Mouse (Mus musculus): ENCODE measurements around the gene Slc26a3. TPM values are rescaled to one million over a fixed set of nuclear protein-coding genes. Genes with fewer than 3 reads are reported as not detected.

Gene Slc26a3
- polyA plus RNA-seq, 1 experiment from 2014 or later, result not detected

- no peak overlapping the region for H3K4me3 ChIP-seq (ENCODE audit: low read depth, low read length)
- H3K9me3 ChIP-seq (replicated peaks; ENCODE audit: control insufficient read depth, low read length), result no peaks in the 10 kb centered on the region
- no peaks in the 10 kb centered on the region for H3K36me3 ChIP-seq (replicated peaks; ENCODE audit: control insufficient read depth, insufficient read depth, low read depth, low read length)
- H3K27me3 ChIP-seq (ENCODE audit: control insufficient read depth, insufficient read depth, low read length), result no peaks in the 10 kb centered on the region
- no peak overlapping the region for H3K4me2 ChIP-seq (ENCODE audit: low read depth, low read length)
- DNase-seq (ENCODE audit: low spot score), result peak; percentile 88
- no peak overlapping the region for H3K27ac ChIP-seq (replicated peaks; ENCODE audit: low read depth, low read length)
- H3K4me1 ChIP-seq (ENCODE audit: control insufficient read depth, insufficient read depth, low read length), result no peaks in the 10 kb centered on the region
- H3K9ac ChIP-seq (replicated peaks; ENCODE audit: low read length), result no peak overlapping the region
- WGBS, result 37% methylated on average over 9 of the region's 9 CpGs
- peak; percentile 82 for ATAC-seq (replicated peaks; ENCODE audit: insufficient number of reproducible peaks, low FRiP score, low TSS enrichment, low read depth)
Observed at GRCm38 (mm10) chr12:31374603-31375282, 15.9 kb upstream of the Slc26a3 start.

- Histone ChIP-seq H3K9ac (replicated peaks; ENCODE audit: low read length) (no peak overlapping the region), H3K36me3 (replicated peaks; ENCODE audit: control insufficient read depth, insufficient read depth, low read depth, low read length) (no peaks in the 10 kb centered on the region), H3K4me1 (ENCODE audit: control insufficient read depth, insufficient read depth, low read length) (no peaks in the 10 kb centered on the region), H3K4me3 (ENCODE audit: low read depth, low read length) (no peak overlapping the region), H3K9me3 (replicated peaks; ENCODE audit: control insufficient read depth, low read length) (no peaks in the 10 kb centered on the region), H3K27ac (replicated peaks; ENCODE audit: low read depth, low read length) (no peak overlapping the region), H3K27me3 (ENCODE audit: control insufficient read depth, insufficient read depth, low read length) (no peaks in the 10 kb centered on the region), H3K4me2 (ENCODE audit: low read depth, low read length) (no peak overlapping the region)
- DNase-seq (ENCODE audit: low spot score) (no peak), ATAC-seq (replicated peaks; ENCODE audit: insufficient number of reproducible peaks, low FRiP score, low TSS enrichment, low read depth) (no peak)
- WGBS, result 69% methylated on average over 4 of the region's 4 CpGs
Observed at GRCm38 (mm10) chr12:31375283-31375615, 15.4 kb upstream of the Slc26a3 start.

GRCm38 (mm10) chr12:31376326-31376950 lies 14.2 kb upstream of the Slc26a3 start:
- Histone ChIP-seq H3K4me3 (ENCODE audit: low read depth, low read length) (peak overlapping the region; percentile 1; the same call in 1 of the 2 replicates), H3K4me1 (ENCODE audit: control insufficient read depth, insufficient read depth, low read length) (no peaks in the 10 kb centered on the region), H3K27ac (replicated peaks; ENCODE audit: low read depth, low read length) (no peak overlapping the region), H3K4me2 (ENCODE audit: low read depth, low read length) (peak overlapping the region; percentile 24), H3K9ac (replicated peaks; ENCODE audit: low read length) (no peak overlapping the region; the same call in 1 of the 2 replicates), H3K9me3 (replicated peaks; ENCODE audit: control insufficient read depth, low read length) (no peaks in the 10 kb centered on the region), H3K27me3 (ENCODE audit: control insufficient read depth, insufficient read depth, low read length) (no peaks in the 10 kb centered on the region), H3K36me3 (replicated peaks; ENCODE audit: control insufficient read depth, insufficient read depth, low read depth, low read length) (no peaks in the 10 kb centered on the region)
- DNase-seq (ENCODE audit: low spot score) (peak; percentile 67), ATAC-seq (replicated peaks; ENCODE audit: insufficient number of reproducible peaks, low FRiP score, low TSS enrichment, low read depth) (no peak; the same call in 1 of the 2 replicates)
- 11% methylated on average over 13 of the region's 13 CpGs for WGBS

GRCm38 (mm10) chr12:31377241-31377640 lies 13.4 kb upstream of the Slc26a3 start:
- 83% methylated on average over 11 of the region's 11 CpGs for WGBS
- ATAC-seq (replicated peaks; ENCODE audit: insufficient number of reproducible peaks, low FRiP score, low TSS enrichment, low read depth) (no peak), DNase-seq (ENCODE audit: low spot score) (no peak)
- Histone ChIP-seq H3K4me2 (ENCODE audit: low read depth, low read length) (no peak overlapping the region), H3K4me1 (ENCODE audit: control insufficient read depth, insufficient read depth, low read length) (no peaks in the 10 kb centered on the region), H3K27me3 (ENCODE audit: control insufficient read depth, insufficient read depth, low read length) (no peaks in the 10 kb centered on the region), H3K9ac (replicated peaks; ENCODE audit: low read length) (no peak overlapping the region), H3K9me3 (replicated peaks; ENCODE audit: control insufficient read depth, low read length) (no peaks in the 10 kb centered on the region), H3K4me3 (ENCODE audit: low read depth, low read length) (no peak overlapping the region), H3K27ac (replicated peaks; ENCODE audit: low read depth, low read length) (no peak overlapping the region), H3K36me3 (replicated peaks; ENCODE audit: control insufficient read depth, insufficient read depth, low read depth, low read length) (no peaks in the 10 kb centered on the region)

GRCm38 (mm10) chr12:31380878-31381277 lies 9.8 kb upstream of the Slc26a3 start:
- no peak for ATAC-seq (replicated peaks; ENCODE audit: insufficient number of reproducible peaks, low FRiP score, low TSS enrichment, low read depth)
- DNase-seq (ENCODE audit: low spot score), result no peak

GRCm38 (mm10) chr12:31382451-31382850 lies 8.2 kb upstream of the Slc26a3 start:
- H3K4me1 ChIP-seq (ENCODE audit: control insufficient read depth, insufficient read depth, low read length), result no peaks in the 10 kb centered on the region
- WGBS, result 59% methylated on average over 2 of the region's 2 CpGs
- ATAC-seq (replicated peaks; ENCODE audit: insufficient number of reproducible peaks, low FRiP score, low TSS enrichment, low read depth) (no peak), DNase-seq (ENCODE audit: low spot score) (no peak)
- H3K9ac ChIP-seq (replicated peaks; ENCODE audit: low read length), result no peak overlapping the region
- H3K4me2 ChIP-seq (ENCODE audit: low read depth, low read length), result no peak overlapping the region
- no peak overlapping the region for H3K27ac ChIP-seq (replicated peaks; ENCODE audit: low read depth, low read length)
- H3K27me3 ChIP-seq (ENCODE audit: control insufficient read depth, insufficient read depth, low read length), result no peaks in the 10 kb centered on the region
- no peaks in the 10 kb centered on the region for H3K9me3 ChIP-seq (replicated peaks; ENCODE audit: control insufficient read depth, low read length)
- H3K36me3 ChIP-seq (replicated peaks; ENCODE audit: control insufficient read depth, insufficient read depth, low read depth, low read length), result no peaks in the 10 kb centered on the region
- H3K4me3 ChIP-seq (ENCODE audit: low read depth, low read length), result no peak overlapping the region

More at GRCm38 (mm10) chr12:31380878-31381277, 9.8 kb upstream of the Slc26a3 start:
- H3K9me3 ChIP-seq (replicated peaks; ENCODE audit: control insufficient read depth, low read length), result no peaks in the 10 kb centered on the region
- H3K9ac ChIP-seq (replicated peaks; ENCODE audit: low read length), result no peak overlapping the region
- no peak overlapping the region for H3K4me2 ChIP-seq (ENCODE audit: low read depth, low read length)
- H3K27ac ChIP-seq (replicated peaks; ENCODE audit: low read depth, low read length), result no peak overlapping the region
- H3K4me1 ChIP-seq (ENCODE audit: control insufficient read depth, insufficient read depth, low read length), result no peaks in the 10 kb centered on the region
- H3K27me3 ChIP-seq (ENCODE audit: control insufficient read depth, insufficient read depth, low read length), result no peaks in the 10 kb centered on the region
- H3K4me3 ChIP-seq (ENCODE audit: low read depth, low read length), result no peak overlapping the region
- WGBS, result 30% methylated on average over 2 of the region's 2 CpGs
- no peaks in the 10 kb centered on the region for H3K36me3 ChIP-seq (replicated peaks; ENCODE audit: control insufficient read depth, insufficient read depth, low read depth, low read length)

- ATAC-seq (replicated peaks; ENCODE audit: insufficient number of reproducible peaks, low FRiP score, low TSS enrichment, low read depth), result no peak
- Histone ChIP-seq H3K9me3 (replicated peaks; ENCODE audit: control insufficient read depth, low read length) (no peaks in the 10 kb centered on the region), H3K36me3 (replicated peaks; ENCODE audit: control insufficient read depth, insufficient read depth, low read depth, low read length) (no peaks in the 10 kb centered on the region), H3K9ac (replicated peaks; ENCODE audit: low read length) (no peak overlapping the region), H3K27me3 (ENCODE audit: control insufficient read depth, insufficient read depth, low read length) (no peaks in the 10 kb centered on the region), H3K27ac (replicated peaks; ENCODE audit: low read depth, low read length) (no peak overlapping the region), H3K4me2 (ENCODE audit: low read depth, low read length) (no peak overlapping the region), H3K4me3 (ENCODE audit: low read depth, low read length) (no peak overlapping the region), H3K4me1 (ENCODE audit: control insufficient read depth, insufficient read depth, low read length) (no peaks in the 10 kb centered on the region)
- DNase-seq (ENCODE audit: low spot score), result no peak
- WGBS, result 61% methylated on average over 3 of the region's 3 CpGs
Observed at GRCm38 (mm10) chr12:31387303-31387702, 3.4 kb upstream of the Slc26a3 start.

GRCm38 (mm10) chr12:31391696-31392095 lies 1.0 kb downstream of the Slc26a3 start:
- Histone ChIP-seq H3K4me1 (ENCODE audit: control insufficient read depth, insufficient read depth, low read length) (no peaks in the 10 kb centered on the region), H3K9me3 (replicated peaks; ENCODE audit: control insufficient read depth, low read length) (no peaks in the 10 kb centered on the region), H3K9ac (replicated peaks; ENCODE audit: low read length) (no peak overlapping the region), H3K4me3 (ENCODE audit: low read depth, low read length) (no peak overlapping the region), H3K36me3 (replicated peaks; ENCODE audit: control insufficient read depth, insufficient read depth, low read depth, low read length) (no peaks in the 10 kb centered on the region), H3K27me3 (ENCODE audit: control insufficient read depth, insufficient read depth, low read length) (no peaks in the 10 kb centered on the region), H3K4me2 (ENCODE audit: low read depth, low read length) (no peak overlapping the region), H3K27ac (replicated peaks; ENCODE audit: low read depth, low read length) (no peak overlapping the region)
- ATAC-seq (replicated peaks; ENCODE audit: insufficient number of reproducible peaks, low FRiP score, low TSS enrichment, low read depth) (no peak), DNase-seq (ENCODE audit: low spot score) (no peak)
- 93% methylated on average over 12 of the region's 12 CpGs for WGBS

Measured in embryonic facial prominence, embryonic 11.5 days (tissue).